Mouse (Mus musculus) lung, postnatal 36 days (tissue): ENCODE data around the gene Stxbp5l.
"Not testable (repeated sequence)": the region's sequence is repeated elsewhere in the genome, so short reads cannot be mapped to it uniquely, and the experiment has no call there.

Experiments used
- DNase-seq: peaks from one replicate; pipeline ENCODE4 v3.0.0; 2022; ENCODE audit warnings: mixed read lengths

Gene Stxbp5l

DNA sequence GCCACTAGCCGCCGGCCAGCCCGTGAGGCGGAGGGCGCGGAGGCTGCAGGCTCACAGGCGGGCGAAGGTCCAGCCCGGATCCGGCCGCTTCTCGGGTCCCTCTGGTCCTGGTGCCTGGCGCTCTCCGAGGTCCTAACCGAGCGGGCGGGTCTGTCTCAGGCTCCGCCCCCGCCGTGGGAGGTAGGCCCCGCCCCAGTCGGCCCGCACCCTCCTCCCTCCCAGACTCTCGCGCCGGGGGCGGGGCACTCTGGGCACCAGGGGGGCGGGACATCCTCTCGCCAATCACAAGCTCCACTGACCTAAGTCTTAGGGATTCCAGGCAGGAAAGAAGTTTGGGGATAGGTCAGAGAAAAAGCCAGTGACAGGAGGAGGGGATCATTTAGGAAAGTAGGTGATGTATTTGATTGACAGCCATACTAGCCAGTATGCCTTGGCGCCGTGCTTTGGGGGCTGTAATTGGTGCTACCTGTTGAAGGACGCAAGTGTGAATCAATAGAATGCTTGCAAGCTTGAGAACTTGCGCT lies at the start of gene Stxbp5l:
Stxbp5l (minus strand) TSS at position 142 of the 524 bp plus-strand sequence.
- peak; percentile 73 for DNase-seq

DNA sequence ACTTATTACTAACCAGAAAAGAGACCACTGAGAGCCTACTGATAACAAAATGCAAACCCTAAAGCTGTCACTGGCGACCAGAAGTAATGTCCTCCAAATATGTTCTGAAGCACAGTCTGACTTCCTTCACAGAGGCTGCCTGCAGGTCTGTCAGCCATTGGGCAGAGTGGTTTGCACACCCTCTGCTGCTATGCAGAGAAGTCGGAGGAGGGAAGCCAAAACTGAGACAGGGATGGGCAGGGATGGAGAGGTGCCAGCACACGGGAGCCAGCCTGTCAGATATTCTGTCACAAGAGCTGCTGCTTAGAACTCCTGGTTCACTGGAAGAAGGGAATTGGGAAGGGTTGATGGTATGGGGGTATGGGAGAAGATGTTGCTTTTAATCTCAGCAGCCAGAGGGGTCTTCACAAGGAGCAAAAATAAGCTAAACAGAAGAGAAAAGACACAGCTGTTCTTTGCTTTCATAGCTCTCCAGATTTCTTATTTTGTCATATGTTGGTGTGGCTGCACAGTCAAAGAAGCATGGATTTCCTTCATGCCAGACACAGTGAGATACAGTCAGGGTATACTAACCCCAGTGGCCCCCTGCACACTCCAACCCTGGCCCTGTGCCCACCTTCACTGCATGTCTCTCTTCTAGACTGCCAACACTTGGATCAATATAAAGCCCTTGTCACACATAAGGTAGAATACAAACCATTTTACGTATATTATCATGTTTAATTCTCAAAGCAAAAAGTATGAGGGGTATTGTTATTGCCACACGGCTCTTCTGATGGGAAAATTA lies 48.8 kb upstream of the Stxbp5l start:
- no peak for DNase-seq

GRCm38 (mm10) chr16:37425434-37425833 lies 40.7 kb upstream of the Stxbp5l start:
- DNase-seq: no peak

- no peak for DNase-seq
These were observed 38.1 kb upstream of the Stxbp5l start for GRCm38 (mm10) chr16:37422874-37423273.

DNA sequence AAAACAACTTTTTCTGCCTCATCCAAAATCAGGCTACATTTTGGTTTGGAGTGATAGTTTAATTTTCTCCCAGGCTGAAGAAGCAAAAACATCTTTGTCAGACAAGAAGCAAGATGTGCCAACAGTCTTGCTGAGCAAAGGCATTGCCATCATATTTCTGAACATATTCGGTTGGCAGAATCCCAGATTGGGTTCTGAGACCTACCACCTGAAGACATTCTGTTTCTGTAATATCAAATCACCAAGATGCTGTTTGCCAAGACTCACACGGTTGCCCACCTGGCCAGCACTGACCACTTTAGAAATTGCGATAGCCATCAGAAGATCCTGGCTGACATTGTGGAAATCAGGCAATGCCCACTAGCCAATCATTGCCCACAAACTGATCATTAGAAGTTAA lies 37.1 kb upstream of the Stxbp5l start:
- DNase-seq: no peak

GRCm38 (mm10) chr16:37420512-37420911 lies 35.8 kb upstream of the Stxbp5l start:
- DNase-seq: no peak

DNA sequence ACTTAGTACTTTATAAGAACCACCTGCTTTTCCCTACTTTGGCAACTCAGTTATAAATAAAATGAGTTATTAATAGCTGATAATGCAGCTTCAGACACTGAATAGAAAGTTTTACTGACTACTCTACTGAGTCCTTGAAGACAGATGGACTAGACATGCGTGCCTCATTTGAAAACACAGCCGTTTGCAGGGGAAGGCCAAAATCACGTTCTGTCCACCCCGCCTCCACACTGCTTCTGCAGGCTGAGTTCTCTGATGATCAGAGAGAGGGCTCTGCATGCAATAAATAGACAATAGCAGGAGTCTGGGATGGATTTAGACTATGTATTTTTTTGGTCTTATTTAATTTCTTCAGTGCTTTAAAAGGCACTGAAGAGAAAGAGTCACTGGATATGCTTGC lies 20.8 kb upstream of the Stxbp5l start:
- no peak for DNase-seq

- DNase-seq: no peak
These were observed 20.2 kb upstream of the Stxbp5l start for GRCm38 (mm10) chr16:37404922-37405321.

DNA sequence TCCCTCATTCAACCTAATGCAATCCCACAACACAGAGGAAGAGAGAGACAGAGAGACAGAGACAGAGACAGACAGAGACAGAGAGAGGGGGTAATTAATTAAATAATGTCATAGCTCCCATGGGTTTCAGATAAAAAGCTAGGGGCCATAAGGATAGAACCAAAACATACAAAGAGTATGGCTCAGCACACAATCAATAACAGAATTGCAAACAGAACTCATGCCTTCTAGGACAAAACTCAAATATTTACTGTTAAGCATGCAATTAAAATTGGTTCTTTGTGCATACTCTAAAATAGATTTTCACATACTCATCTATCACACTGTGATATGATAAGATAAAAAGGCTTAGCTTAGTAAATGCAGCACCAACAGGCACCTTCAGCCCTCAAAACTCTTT lies 5.2 kb upstream of the Stxbp5l start:
- no peak for DNase-seq

DNA sequence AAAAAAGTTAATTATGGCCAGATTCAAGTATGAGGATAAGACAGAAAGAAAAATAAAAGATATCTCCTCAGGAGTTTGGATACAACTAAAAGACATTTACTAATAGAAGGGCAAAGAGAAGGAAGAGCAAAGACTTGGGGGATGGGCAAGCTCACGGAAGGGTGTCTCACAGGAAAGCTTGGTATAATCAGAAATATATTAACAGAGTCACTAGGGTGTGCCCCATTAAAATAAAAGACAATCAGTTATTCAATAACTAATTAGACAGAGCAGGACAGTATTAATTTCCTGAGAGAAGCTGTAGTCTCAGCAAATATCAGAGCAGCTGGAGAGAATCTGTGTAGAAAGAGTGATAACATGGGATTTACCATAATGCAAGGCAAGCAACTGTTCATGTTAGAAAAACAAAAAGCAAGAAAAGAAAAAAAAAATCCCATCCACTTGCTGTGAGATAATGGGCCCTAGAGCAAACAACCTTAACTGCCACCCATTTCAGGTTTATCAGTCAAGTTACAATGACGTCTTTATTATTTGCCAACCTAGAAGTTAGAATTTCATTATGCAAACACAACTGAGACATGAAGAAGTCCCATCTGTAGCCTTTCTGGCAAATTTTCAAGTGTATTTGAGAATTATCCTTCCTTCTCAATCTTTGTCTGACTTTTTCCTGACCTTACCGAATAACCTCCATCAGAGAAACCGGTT lies 4.6 kb upstream of the Stxbp5l start:
- no peak for DNase-seq

- DNase-seq: no peak
These were observed 393 bp downstream of the Stxbp5l start for GRCm38 (mm10) chr16:37384369-37384768.

DNA sequence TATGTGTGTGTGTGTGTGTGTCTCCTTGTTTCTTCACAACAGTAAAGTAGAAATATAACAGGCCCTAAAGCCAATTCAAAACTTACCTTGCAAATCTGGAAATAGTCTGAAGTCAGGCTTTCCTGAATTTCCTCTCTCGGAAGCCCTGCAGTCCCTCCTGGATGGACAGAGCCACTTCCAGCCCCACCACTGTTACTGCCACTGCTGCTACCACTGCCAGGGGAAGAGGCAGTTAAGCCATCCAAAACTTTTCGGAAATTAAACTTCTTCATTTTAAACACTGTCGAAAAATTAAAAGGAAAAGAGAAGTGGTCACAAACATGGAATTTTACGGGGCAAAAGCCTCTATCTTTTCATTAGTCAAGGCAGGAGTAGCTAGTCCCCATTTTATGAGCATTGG lies 1.3 kb downstream of the Stxbp5l start:
- DNase-seq: no peak

DNA sequence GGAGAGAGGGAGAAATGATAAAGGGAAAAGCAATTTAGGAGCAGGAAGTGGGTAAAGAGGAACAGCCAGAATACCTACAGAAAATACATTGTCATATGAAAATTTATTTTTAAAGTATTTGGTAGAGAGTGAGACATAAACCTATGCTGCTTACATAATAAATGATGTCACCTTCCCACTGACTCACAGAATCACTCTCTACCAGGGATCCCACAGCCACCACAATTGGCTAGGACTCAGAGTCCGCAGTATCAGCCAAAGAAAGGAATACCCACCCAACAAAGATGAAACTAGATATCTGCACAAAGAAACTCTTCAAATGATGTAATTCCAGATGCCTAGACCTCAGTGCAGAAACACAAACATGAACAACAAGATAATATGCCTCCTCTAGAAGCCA lies 12.0 kb downstream of the Stxbp5l start:
- DNase-seq: no peak

GRCm38 (mm10) chr16:37367426-37367825 lies 17.3 kb downstream of the Stxbp5l start:
- DNase-seq: no peak

DNA sequence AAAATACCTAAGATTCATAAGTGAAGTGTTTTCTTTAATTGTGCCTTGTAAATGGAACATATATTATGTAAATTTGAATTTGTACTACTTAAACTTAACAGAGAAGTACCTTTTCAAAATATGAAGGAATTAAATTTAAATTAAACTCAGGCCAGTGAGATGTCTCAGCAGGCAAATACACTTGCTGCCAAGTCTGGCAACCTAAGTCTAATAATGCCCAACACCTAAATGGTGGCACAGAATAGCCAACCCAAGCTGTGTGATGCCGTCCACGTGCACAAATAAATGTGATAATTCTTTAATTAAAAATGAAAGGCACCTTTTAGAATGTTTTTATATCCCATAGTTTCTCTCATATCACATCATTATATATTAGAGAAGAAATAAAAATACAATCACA lies 20.8 kb downstream of the Stxbp5l start:
- no peak for DNase-seq

DNA sequence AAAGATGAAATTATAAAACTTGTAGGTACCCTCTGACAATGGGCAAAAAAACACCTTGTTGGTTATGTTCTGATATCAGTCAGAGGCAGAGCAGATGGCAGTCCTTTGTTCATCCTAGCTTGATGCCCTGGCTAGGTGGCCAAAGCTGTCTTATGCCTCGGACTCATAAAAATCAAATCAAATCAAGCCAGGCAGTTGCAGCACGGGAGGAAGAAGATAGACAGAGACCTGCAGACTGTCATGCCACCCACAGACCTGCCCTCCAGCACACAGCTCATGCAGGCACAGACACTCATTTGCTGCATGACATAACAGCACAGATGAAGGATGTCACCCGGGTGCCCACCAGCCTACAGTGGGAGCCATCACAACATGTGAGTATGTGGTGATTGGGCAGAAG lies 29.1 kb downstream of the Stxbp5l start:
- DNase-seq: no peak

GRCm38 (mm10) chr16:37347092-37347491 lies 37.7 kb downstream of the Stxbp5l start:
- DNase-seq: no peak

DNA sequence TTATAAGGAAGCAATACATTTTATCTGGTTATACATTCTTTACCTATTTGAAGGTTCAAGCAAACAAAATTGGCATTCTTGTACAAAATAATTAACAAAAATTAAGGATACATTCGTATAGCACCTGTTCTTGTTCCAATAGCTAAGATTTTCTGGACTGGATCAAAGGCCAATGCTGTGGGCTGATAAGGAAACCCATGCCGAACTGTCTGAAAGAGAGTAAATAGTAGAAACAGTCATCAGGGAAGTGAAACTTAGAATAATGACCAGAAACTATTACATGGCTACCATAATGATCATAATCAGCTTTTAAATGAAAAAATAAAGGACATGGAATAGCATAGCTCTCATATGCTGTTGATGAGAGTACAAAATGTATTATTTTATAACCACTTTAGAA lies 39.8 kb downstream of the Stxbp5l start:
- DNase-seq: no peak

GRCm38 (mm10) chr16:37341446-37341845 lies 43.3 kb downstream of the Stxbp5l start:
- not testable (repeated sequence) for DNase-seq

DNA sequence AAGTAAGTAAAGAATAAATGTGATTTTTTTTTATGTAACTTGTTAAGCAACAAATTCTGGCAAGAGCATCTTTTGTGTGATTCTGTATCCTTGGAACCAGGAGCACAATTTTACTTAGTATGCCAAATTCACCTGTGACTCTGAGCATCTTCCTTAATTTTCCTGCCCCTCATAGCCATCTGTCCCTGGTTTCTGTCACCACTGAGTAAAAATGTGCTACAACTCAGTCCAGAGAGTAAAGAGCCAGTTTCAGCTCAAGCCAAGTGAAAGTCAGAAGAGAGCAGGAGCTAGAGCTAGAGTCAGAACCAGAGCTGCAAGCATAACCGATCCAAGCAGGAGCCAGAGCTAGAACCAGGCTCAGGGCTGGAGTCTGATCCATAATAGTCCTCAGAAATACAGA lies 46.6 kb downstream of the Stxbp5l start:
- DNase-seq: no peak

GRCm38 (mm10) chr16:37337529-37337928 lies 47.2 kb downstream of the Stxbp5l start:
- no peak for DNase-seq

DNA sequence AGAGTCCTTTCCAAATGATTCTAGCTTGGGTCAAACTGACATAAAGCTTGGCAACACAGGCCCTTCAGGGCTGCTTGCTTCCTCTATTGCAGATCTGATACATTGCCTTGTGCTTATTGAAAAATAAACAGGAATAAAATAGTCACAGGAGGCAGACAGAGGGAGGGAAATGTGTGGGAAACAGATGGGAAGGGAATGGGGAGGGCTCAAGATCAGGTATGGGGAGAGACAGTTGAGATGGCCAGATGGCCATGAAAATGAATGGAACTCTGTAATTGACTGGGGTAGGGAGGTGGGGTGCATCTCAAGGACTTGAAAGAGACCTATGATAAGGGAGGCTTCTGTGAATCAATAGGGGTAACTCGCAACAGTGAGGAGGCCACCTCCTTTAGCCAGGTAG lies 80.3 kb downstream of the Stxbp5l start:
- no peak for DNase-seq

GRCm38 (mm10) chr16:37292593-37292992 lies 92.2 kb downstream of the Stxbp5l start:
- no peak for DNase-seq

DNA sequence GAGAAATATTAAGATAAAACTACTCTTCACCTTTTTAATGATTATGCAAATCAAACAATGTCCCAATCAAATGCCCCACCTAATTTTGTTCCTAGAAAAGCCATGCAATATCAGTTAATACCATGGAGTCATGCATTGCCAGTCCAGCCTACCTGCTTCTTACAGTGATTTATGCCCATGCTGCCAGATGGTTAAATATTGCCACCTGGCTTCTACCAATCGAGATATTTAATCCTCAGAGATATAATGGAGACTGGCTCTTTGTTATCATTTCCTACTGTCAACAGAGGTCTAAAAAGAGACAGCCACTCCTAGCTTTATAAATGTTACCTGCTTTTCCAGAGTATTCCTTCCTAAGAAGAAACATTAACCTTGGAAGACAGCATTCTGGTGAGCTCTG lies 104.6 kb downstream of the Stxbp5l start:
- no peak for DNase-seq
